Mouse (Mus musculus) hindbrain, postnatal 0 days (tissue): ENCODE results near the gene Inka1. TPM values are rescaled to one million over a fixed set of nuclear protein-coding genes. Genes with fewer than 3 reads are reported as not detected.
"Not testable (repeated sequence)": the region's sequence is repeated elsewhere in the genome, so short reads cannot be mapped to it uniquely, and the experiment has no call there.

Experiments used
- ATAC-seq: fragments of 200-750 bp; cut with Nextera tagmentation; 2 replicates; pipeline ENCODE4 v1.8.0; 2017; ENCODE audit warnings: mild to moderate bottlenecking, moderate TSS enrichment, moderate library complexity
- DNase-seq: peaks from one replicate; pipeline ENCODE4 v3.0.0-alpha.2; 2015; ENCODE audit warnings: low spot score
- H3K27ac ChIP-seq: fragments of 300-500 bp; sonication (generic); 2 replicates; pipeline ENCODE4 v1.5.1; 2014; ENCODE audit warnings: mild to moderate bottlenecking
- H3K27me3 ChIP-seq: fragments of 300-500 bp; sonication (generic); 2 replicates; pipeline ENCODE4 v1.6.1; 2014; ENCODE audit warnings: low read length, mixed read lengths; ENCODE audit not compliant: insufficient read depth
- H3K36me3 ChIP-seq: fragments of 300-500 bp; sonication (generic); 2 replicates; pipeline ENCODE4 v1.6.1; 2014; ENCODE audit warnings: low read length, mixed read lengths; ENCODE audit not compliant: insufficient read depth
- H3K4me1 ChIP-seq: fragments of 300-500 bp; sonication (generic); 2 replicates; pipeline ENCODE4 v1.6.1; 2014; ENCODE audit warnings: antibody characterized with exemption, low read length, mixed read lengths; ENCODE audit not compliant: insufficient read depth
- H3K4me2 ChIP-seq: fragments of 300-500 bp; sonication (generic); 2 replicates; pipeline ENCODE4 v1.6.1; 2014; ENCODE audit warnings: low read depth, mild to moderate bottlenecking, low read length, moderate library complexity, mixed read lengths
- H3K4me3 ChIP-seq: fragments of 300-500 bp; sonication (generic); 2 replicates; pipeline ENCODE4 v1.5.1; 2014; ENCODE audit warnings: low read length
- H3K9ac ChIP-seq: fragments of 300-500 bp; sonication (generic); replicated peaks from 2 replicates; pipeline ENCODE4 v1.6.1; 2014; ENCODE audit warnings: mild to moderate bottlenecking, low read length, moderate library complexity, mixed read lengths
- H3K9me3 ChIP-seq: fragments of 300-500 bp; sonication (generic); 2 replicates; pipeline ENCODE4 v1.6.1; 2016; ENCODE audit warnings: low read length, mixed read lengths
- CTCF ChIP-seq: IDR thresholded peaks from 2 replicates; pipeline ENCODE4 v1.5.1; 2016; ENCODE audit warnings: antibody characterized with exemption, control low read depth, low read depth
- WGBS: fragments of 180-500 bp; shearing (Covaris S2); extraction: QIAGEN DNeasy Blood & Tissue Kit; methylation state at CpG from one replicate; pipeline ENCODE4 v1.1.7; 2014; 5-methylcytosine and 5-hydroxymethylcytosine counted together
- polyA plus RNA-seq: library from polyadenylated mRNA; unstranded; fragments of >200 nt; fragmentation: Nextera tagmentation; extraction: Ambion mirVana; gene quantifications from 2 replicates; pipeline ENCODE4 v1.2.1, GENCODE M21; 2015
- total RNA-seq: library from RNA; depleted of rRNA; stranded (reverse); fragments of >200 nt; gene quantifications from 2 replicates; pipeline ENCODE4 v1.2.3, GENCODE M21; 2014

Gene Inka1
- total and polyA plus RNA-seq, 2 experiments from 2014 or later, result 7.3 to 18.0 TPM

DNA sequence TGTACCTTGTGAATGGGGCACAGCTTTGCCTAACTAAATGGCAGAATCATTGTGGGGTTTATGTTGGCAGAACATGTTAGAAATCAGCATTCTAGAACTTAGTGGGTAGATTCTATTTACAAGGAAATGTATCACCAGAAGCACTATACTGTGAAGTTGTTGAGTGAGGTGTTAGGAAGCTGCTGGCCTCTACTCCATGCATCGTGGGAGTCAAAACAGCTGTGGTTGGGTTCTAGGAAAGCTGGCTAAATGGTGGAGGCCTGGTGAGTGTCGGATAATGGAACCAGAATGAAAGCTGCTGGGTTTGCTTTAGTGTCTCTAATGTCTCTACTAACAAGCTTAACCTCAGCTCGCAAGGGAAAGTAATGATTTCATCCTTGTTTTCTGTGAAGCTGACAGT lies 31.4 kb upstream of the Inka1 start:
- 78% methylated on average over 3 of the region's 3 CpGs for WGBS
- H3K9ac ChIP-seq, result no peak overlapping the region
- no peaks in the 10 kb centered on the region for H3K9me3 ChIP-seq
- H3K4me2 ChIP-seq, result no peak overlapping the region
- DNase-seq (no peak), ATAC-seq (no peak)
- no peaks in the 10 kb centered on the region for H3K36me3 ChIP-seq
- H3K27me3 ChIP-seq, result no peaks in the 10 kb centered on the region
- no peak for TF ChIP-seq CTCF
- no peaks in the 10 kb centered on the region for H3K4me1 ChIP-seq
- no peak overlapping the region for H3K4me3 ChIP-seq
- H3K27ac ChIP-seq, result no peak overlapping the region

DNA sequence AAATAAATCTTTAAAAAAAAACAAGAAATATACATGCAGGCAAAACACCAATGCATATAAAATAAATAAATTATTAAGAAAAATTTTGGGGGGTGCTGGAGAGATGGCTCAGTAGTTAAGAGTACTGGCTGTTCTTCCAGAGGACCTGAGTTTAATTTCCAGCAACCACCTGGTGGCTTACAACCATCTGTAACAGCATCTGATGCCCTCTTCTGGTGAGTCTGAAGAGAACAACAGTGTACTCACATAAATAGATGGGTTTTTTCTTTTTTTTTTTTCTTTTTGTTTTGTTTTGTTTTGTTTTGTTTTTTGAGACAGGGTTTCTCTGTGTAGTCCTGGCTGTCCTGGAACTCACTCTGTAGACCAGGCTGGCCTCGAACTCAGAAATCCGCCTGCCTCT lies 27.9 kb upstream of the Inka1 start:
- not testable (repeated sequence) for H3K4me1 ChIP-seq, ATAC-seq, H3K4me2 ChIP-seq, DNase-seq, H3K27me3 ChIP-seq, H3K9ac ChIP-seq, H3K27ac ChIP-seq, H3K4me3 ChIP-seq, H3K9me3 ChIP-seq, H3K36me3 ChIP-seq
- peak; percentile 18 for TF ChIP-seq CTCF
- 98% methylated on average over 2 of the region's 2 CpGs for WGBS

DNA sequence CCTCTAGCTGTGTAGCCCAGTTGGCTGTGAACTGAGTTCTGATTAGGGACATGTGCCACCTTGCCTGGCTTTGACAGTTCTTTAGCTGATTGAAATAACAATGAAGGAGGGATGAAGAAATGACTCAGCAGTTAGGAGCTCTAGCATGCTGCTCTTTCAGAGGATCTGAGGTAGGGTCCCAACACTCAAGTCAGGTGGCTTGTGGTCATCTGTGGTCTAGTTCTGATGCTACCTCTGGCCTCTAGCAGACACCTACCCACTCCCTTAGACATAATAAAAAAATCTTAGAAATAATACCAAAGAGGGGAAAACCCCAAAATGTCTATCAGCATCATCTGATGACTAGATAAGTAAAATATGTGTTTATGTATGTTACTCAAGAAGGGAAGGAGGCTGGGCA lies 24.7 kb upstream of the Inka1 start:
- H3K36me3 ChIP-seq, result no peaks in the 10 kb centered on the region
- no peak overlapping the region for H3K9ac ChIP-seq
- H3K4me3 ChIP-seq, result no peak overlapping the region
- no peak overlapping the region for H3K4me2 ChIP-seq
- H3K27ac ChIP-seq, result no peak overlapping the region
- no peak for TF ChIP-seq CTCF
- DNase-seq (no peak), ATAC-seq (no peak)
- no peaks in the 10 kb centered on the region for H3K9me3 ChIP-seq
- no peaks in the 10 kb centered on the region for H3K27me3 ChIP-seq
- H3K4me1 ChIP-seq, result peaks cover 3% of the 10 kb centered on the region; the same call in 1 of the 2 replicates

DNA sequence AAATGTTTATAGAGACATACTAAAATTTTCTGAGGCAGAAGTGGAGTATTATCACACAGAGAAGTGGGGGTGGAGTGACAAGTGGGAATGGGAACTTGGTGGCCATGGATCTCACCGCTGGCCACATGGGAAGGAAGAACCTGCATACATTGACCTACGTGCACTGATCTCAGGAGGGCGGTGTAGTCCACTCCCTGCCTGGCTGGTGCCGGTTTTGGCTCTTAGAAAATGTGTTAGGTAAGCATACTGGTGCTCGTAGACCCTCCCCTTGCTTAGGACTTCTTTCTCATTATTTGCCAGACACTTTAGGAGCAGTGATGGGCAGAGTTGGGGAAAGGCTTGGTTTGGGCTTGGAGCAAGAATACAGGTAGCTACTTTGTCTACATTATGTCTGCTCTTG lies 22.4 kb upstream of the Inka1 start:
- ATAC-seq, result no peak
- no peaks in the 10 kb centered on the region for H3K36me3 ChIP-seq

DNA sequence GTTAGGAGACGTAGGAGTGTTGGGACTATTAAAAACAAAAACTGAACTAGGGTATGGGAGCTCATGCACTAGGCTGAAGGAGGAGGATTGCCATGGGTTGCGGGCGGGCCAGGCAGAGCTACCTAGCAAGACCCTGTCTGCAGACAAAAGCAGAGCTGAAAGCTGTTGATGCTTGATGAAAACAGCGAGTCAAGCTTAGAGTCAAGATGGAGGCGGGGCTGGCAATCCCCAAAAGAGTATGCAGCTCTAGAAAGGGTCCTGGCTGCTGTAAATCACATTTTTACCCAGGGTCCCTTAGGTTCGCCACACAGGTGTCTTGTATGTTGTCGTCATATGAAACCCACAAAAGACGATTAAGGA lies 17.8 kb upstream of the Inka1 start:
- H3K27ac ChIP-seq, result peak overlapping the region; percentile 99
- H3K4me3 ChIP-seq, result peak overlapping the region; percentile 98
- TF ChIP-seq CTCF, result no peak
- H3K27me3 ChIP-seq, result no peaks in the 10 kb centered on the region
- H3K9ac ChIP-seq, result peak overlapping the region; percentile 97
- peak overlapping the region; percentile 92 for H3K4me2 ChIP-seq
- ATAC-seq, result no peak
- DNase-seq, result peak; percentile 53
- H3K9me3 ChIP-seq, result no peaks in the 10 kb centered on the region
- no peaks in the 10 kb centered on the region for H3K36me3 ChIP-seq
- 7% methylated on average over 8 of the region's 8 CpGs for whole genome bisulfite sequencing
- peaks cover 21% of the 10 kb centered on the region for H3K4me1 ChIP-seq

More for the DNA sequence above, 22.4 kb upstream of the Inka1 start:
- H3K9me3 ChIP-seq, result no peaks in the 10 kb centered on the region
- no peaks in the 10 kb centered on the region for H3K27me3 ChIP-seq
- DNase-seq, result no peak
- no peak for TF ChIP-seq CTCF
- H3K27ac ChIP-seq, result no peak overlapping the region
- no peak overlapping the region for H3K4me2 ChIP-seq
- H3K4me1 ChIP-seq, result peaks cover 21% of the 10 kb centered on the region
- H3K4me3 ChIP-seq, result no peak overlapping the region
- H3K9ac ChIP-seq, result no peak overlapping the region
- 86% methylated on average over 5 of the region's 5 CpGs for WGBS

DNA sequence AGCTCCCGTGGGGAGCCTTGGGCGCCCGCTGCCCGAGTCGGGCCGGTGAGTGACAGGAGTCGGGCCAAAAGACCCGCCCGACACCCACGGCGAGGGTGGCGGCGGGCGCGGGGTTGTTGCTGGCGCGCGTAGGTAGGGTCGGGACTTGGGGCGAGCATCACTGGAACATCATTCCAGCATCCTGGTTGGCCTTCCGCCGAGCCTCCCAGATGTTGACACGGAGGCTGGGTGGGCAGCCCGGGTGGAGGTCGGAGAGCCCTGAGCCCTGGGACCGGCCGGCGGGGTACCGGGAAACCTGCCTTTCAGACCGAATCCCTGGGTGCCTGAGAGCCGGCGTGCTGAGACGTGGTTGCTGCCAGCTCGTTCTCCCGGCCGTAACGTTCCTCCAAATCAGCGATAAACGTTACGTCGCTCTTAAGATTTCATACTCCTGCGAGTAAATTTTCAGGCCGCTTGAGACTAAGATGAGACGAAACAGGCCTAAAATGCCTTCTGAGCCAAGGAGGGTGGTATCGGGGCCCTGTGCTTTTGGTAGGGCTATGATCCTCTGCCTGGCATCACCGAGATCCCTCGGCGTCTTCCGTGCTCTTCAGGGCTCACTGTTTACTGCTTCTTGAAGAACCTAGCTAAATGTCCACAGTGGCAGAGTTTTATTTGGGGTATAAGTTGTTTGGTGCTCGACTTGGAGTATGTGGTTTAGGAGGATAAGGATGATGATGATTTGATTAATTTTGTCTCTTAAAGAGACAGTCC lies 17.3 kb upstream of the Inka1 start:
- Histone ChIP-seq H3K9ac (peak overlapping the region; percentile 97), H3K9me3 (no peaks in the 10 kb centered on the region), H3K4me1 (peaks cover 21% of the 10 kb centered on the region), H3K4me2 (peak overlapping the region; percentile 92), H3K36me3 (no peaks in the 10 kb centered on the region), H3K27ac (peak overlapping the region; percentile 99), H3K4me3 (peak overlapping the region; percentile 98), H3K27me3 (no peaks in the 10 kb centered on the region)
- DNase-seq (peak; percentile 44), ATAC-seq (no peak)
- TF ChIP-seq CTCF, result no peak
- under 1% methylated on average over 49 of the region's 50 CpGs for WGBS
